Mouse (Mus musculus) bone marrow, adult 2 months (tissue): ENCODE results near the gene Aco2.

Source experiments
- CTCF ChIP-seq: fragments of 200-500 bp; IDR thresholded peaks from 2 replicates; pipeline ENCODE4 v1.5.1; 2011; ENCODE audit warnings: low read length, control low read depth; ENCODE audit not compliant: control insufficient read depth, insufficient read depth
- POLR2A ChIP-seq: fragments of 200-500 bp; IDR thresholded peaks from 2 replicates; pipeline ENCODE4 v1.6.1; 2011; ENCODE audit warnings: low read depth, mild to moderate bottlenecking, control low read depth, low read length, borderline replicate concordance; ENCODE audit not compliant: control insufficient read depth

DNA sequence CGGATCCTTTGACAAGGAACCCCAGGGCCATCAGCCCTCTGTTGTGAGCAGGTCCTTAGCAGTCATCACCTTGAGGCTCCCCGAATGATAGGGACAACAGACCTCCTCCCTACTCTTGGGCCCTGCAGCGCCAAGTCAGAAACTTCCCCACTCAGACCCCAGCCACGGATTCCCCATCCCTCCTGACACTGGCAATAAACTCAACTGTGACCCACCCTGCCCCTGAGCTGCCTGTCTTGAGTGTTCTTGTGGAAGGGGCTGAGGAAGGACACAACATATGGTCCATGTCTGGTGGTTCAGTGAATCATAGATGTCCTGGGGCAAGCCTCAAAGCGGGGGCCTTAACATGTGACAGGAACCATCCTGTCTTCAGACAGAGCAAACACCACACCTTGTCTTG, 78.6 kb downstream of the Aco2 start:
- no peak for TF ChIP-seq CTCF
- TF ChIP-seq POLR2A, result no peak
